Mouse (Mus musculus) spleen, postnatal 4 days (tissue): ENCODE results near the gene 4931422A03Rik.
"Not testable (repeated sequence)": the region's sequence is repeated elsewhere in the genome, so short reads cannot be mapped to it uniquely, and the experiment has no call there.

Experiments used
- DNase-seq, 2 experiments: peaks; one replicate each; pipeline ENCODE4 v3.0.0; 2022; ENCODE audit warnings: low spot score in 2 of 2

4931422A03Rik gene

DNA sequence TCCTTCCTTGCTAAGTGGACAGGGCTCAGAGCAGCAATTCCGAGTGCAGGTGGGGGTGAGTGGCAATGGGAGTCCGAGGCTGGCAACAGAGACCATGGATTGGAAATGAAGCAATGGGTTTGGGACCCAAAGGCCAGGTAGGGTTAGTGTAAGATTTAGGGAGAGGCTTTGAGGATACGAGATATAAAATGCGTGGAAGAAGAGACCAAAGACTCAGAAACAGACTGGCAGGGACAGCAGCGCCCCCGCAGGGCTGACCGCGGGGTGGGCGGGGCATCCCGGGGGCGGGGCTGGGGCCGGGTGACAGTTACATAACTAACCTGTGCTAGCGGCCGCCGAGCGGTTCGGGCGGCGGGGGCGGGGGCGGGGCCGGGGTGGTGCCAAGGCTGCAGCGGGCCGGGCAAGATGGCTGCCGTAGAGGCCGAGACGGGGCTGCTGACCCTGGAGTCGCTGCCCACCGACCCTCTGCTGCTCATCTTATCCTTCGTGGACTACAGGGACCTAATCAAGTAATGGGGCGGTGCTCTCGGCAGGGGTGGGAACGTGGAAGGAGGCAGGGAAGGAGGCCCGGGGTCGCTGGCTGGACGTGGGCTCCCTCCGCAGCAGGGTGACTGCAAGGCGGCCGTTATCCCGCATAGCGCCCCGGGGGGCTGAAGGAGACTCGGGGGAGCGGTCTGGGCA, 563 bp downstream of the 4931422A03Rik start, which contains the start of gene Fbxo3:
Fbxo3 (plus strand) TSS at position 264 of the 681 bp plus-strand sequence.
- DNase-seq: peak; percentile 92 to 95

DNA sequence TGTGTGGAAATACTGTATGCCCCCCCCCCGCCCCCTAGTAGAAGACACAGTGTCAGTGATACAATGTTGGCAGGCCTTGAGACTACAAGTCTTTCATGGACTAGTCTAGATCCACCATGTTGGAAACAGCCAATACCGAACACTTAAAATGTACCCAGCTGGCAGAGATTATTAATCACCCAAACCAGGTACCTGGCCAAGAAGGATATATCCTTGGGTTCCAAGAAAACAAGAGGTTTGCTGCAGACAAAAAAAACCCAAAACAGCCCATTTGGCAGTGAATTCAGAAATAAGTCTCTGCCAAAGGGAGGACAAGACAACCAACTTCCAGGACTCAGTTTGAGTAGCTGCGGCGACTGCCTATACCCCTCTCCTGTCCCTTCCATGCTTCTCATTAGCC, 3.5 kb downstream of the 4931422A03Rik start:
- no peak for DNase-seq

GRCm38 (mm10) chr2:104023096-104023495, 5.1 kb downstream of the 4931422A03Rik start:
- no peak for DNase-seq

DNA sequence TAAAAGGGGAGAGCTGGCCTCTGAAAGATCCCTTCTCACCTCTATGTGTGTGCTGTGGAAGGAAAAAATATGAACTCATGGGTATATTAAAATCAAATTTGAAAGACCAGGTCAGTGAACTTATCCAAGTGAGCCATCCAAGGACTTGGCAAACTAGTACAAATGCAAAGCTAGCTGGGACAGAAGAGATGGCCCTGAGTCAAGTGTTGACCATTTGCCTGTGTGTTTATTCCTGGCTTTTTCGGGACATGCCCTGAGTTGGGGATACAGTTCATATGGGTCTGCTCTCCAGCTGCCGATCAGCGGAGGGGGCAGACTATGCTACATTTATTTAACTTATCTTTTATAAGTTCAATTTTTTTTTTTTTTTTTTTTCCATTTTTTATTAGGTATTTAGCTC, 19.3 kb downstream of the 4931422A03Rik start:
- not testable (repeated sequence) for DNase-seq

DNA sequence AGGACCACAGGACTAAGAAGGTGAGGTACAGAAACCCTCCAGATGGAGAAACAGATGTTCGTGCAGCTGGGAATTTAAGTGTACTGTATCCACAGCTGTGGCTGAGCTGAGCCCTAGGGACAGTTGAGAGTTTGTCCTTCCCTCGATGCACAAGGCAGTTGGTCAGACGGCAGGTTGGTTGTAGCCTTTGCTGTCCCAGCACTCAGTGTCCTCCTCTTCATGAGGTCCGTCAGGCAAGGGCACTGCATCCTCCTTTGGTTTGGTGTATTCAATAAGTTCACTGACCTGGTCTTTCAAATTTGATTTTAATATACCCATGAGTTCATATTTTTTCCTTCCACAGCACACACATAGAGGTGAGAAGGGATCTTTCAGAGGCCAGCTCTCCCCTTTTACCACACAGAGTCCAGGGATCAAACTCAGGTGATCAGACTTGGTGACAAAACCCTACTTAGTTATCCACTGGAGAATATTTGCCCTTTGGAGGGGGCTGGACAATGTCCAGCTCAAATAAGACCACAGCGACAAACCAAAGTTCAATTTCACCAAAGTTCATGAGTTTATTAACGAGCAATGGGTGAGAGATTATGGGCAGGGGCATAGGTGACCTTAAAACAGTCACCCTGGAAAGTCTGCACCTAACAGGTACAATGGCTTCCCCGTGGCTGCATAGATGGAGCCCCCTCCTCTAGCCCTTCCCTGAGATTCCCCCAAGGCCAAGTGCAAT, 20.2 kb downstream of the 4931422A03Rik start:
- DNase-seq: no peak

GRCm38 (mm10) chr2:104002711-104003413, 25.3 kb downstream of the 4931422A03Rik start:
- DNase-seq: peak; percentile 70 to 86

GRCm38 (mm10) chr2:104001861-104002260, 26.3 kb downstream of the 4931422A03Rik start:
- DNase-seq: no peak

- no peak for DNase-seq
These were observed 27.1 kb downstream of the 4931422A03Rik start for GRCm38 (mm10) chr2:104001076-104001475.

DNA sequence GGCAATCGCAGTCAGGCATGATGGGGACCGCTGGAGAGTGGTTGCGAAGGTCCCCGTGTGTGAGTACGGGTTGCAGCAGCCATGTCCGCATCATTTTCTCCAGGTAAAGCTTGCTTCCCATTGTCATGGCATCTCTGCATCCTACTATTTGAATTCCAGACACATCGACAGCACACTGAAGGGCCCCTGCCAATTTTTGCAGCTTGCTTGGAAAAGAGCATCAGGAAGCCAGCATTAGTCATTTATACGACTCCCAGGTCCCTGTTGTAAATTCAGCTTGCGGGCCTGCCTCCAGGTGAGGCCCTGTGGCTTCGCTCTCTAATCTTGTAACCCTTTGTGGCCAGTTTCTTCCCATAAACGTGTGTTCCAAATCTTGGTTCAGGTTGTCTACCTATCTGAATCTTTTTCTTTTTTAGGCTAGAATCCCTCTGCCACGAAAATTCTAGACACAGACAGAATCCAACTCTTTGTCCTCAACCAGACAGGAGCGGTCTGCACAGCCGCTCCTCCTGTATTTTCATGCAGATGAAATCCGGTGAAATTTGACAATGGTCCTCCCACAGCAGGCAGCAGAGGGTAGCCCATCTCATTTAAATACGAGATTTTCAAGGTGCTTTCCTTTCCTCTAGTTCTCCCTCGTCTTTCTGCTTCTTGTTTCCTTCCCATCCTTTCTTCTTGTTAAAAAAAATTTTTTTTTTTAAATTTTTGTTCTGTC, 35.4 kb downstream of the 4931422A03Rik start:
- DNase-seq: no peak

GRCm38 (mm10) chr2:103992162-103992561, 36.0 kb downstream of the 4931422A03Rik start:
- no peak for DNase-seq

- no peak for DNase-seq
These were observed 36.9 kb downstream of the 4931422A03Rik start for GRCm38 (mm10) chr2:103991303-103991702.

DNA sequence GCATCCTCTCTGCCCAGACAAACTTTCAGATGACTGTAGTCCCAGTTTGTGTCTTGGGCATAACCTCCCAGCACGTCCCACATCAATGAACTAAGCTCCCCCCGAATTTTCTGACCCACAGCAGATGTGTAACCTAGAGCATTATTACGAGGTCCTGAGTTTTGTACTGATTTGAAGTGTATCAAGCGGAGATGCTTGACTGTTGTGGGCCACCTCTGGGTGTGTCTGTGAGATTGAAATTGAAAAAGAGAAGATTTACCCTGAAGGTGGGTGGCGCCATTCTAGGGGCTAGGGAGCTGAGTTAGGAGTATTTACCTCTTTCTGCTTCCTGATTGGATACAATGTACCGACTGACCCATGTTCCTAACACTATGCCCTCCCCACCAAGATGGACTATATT, 38.4 kb downstream of the 4931422A03Rik start:
- DNase-seq: no peak

- DNase-seq: not testable (repeated sequence)
These were observed 40.6 kb downstream of the 4931422A03Rik start for GRCm38 (mm10) chr2:103987595-103987994.

- DNase-seq: no peak
These were observed 45.0 kb downstream of the 4931422A03Rik start for GRCm38 (mm10) chr2:103983146-103983545.

GRCm38 (mm10) chr2:103982250-103982649, 45.9 kb downstream of the 4931422A03Rik start:
- DNase-seq: peak; percentile 78 to 93

DNA sequence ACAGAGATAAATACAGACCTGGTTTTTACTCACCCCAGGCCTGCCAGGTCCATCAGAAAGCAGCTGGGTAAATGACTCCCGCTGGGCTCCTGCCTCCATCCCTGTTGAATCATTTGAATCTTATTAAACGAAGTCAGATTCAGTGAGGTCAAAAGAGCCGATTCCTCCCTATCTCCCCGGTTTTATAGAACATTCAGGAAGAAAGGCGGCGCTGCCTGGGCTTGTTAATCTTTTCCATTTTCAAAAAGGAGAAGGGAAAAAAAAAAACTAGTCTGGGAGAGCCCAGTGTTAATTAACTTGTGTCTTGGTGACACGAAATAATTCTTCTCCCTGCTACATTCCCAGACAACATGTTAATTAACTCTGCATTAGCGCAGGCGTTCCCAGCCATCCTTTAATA, 50.4 kb downstream of the 4931422A03Rik start:
- DNase-seq: no peak

DNA sequence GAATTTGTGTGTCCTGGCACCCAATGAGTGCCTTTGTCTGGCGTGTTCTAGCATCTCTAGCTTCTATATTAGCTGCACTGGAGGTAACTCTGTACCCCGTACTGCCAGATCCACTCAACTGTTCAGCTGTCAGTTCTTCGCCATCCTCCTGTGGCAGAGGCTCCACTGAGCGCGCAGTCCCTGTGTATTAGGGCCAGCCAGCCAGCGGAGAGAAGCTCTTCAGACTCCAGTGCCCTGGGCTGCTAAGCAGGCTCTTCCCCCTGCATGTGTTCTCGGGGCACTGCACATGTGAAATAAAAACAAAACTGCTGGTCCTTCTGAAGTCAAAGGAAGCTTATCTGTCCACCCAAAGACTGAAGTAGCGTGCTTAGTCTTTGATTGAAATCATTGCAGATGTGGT, 50.9 kb downstream of the 4931422A03Rik start:
- DNase-seq: no peak

- DNase-seq: no peak
These were observed 52.3 kb downstream of the 4931422A03Rik start for GRCm38 (mm10) chr2:103975904-103976303.

DNA sequence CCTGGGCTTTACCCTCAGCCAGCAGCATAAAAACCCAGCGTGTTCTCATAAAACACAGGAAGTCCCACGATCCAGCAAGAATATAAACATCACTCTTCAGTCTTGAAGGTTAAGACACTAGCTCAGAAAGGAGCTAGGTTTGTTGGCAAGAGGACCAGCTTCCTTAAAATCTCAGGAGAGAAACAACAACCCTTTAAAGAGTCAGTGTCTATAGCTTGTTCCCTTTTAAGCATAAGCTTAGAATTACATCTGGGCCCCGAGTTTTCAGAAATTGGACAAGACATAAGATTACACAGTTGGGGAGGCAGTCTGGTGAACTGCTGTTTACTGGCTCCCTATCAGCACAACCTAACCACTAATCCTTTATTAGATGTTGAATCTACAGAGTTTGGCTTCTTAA, 56.3 kb downstream of the 4931422A03Rik start:
- DNase-seq: no peak

GRCm38 (mm10) chr2:103970791-103971649, 57.1 kb downstream of the 4931422A03Rik start:
- peak in 1 of 2 experiments; percentile 80 for DNase-seq
